ENCODE assay signal across 16 mouse cellular contexts in the genomic region with DNA sequence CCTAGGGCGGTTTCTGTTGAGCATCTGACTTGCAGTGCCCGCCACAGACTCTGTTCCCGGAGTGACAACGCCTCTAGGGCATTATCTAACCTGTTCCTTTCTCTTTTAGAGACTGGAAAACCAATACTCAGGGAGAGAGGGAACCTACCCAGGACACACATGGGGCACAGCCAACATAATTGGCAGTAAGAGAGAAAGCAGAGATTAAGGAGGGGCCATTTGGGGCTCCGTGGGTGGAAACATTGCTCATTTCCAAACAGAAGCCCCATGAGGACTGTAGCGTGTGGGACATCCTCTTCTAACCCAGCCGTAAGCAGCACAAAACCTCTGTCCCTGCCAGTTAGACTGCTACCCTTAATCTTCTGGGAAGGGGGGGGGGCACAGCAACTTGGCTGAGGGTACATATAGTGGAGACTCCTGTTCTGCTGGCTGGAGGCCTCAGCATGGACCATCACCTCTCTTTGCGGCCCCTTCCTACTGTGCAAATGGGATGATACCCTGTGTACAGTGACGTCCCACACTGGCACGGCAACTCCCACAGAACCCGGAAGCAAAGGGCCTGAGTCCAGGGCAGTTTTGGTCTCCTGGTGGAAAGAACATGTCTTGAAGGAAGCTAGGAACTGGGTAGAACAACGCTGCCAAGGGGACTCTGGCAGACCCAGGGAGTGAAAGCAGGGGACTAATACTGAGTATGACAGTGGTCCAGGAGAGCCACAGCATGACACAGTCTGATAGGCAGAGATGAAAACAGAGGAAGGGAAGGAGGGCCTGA. TPM values are rescaled to one million over a fixed set of nuclear protein-coding genes. Genes with fewer than 3 reads are reported as not detected.
A peak's percentile ranks its signal among the peaks of the same experiment; 100 is the strongest.
DNase-seq lines count a peak whose midpoint lies in the region; TF ChIP-seq lines count a peak whose summit lies in the region.
"Had no signal": no experiment of that assay in that cellular context is flagged by ENCODE, and none has a peak within 500 bp of the region (broad histone marks: within the 10 kb centered on the region; RNA-seq: fewer than 3 reads in every experiment).

No protein-coding gene starts in this region.

- H3K27ac ChIP-seq in heart, adult 2 months, result peak overlapping the region; percentile 36
- H3K27ac ChIP-seq: forebrain, embryonic 10.5 days; left cerebral cortex, adult 2 months; limb, embryonic 13.5 days; liver, embryonic 15.5 days; neural tube, embryonic 12.5 days had no signal

- no peaks in the 10 kb centered on the region for H3K79me2 ChIP-seq in heart, adult 2 months (replicated peaks; ENCODE audit: control insufficient read depth, insufficient read depth, low read length)

- H3K9ac ChIP-seq in heart, adult 2 months (ENCODE audit: low read depth, low read length), result no peak overlapping the region
- H3K9ac ChIP-seq: limb, embryonic 13.5 days; liver, embryonic 15.5 days; neural tube, embryonic 12.5 days had no signal

- WGBS in heart, adult 2 months, result 67% methylated on average over 12 of the region's 12 CpGs

- no peak overlapping the region for H3K4me3 ChIP-seq in heart, adult 2 months
- H3K4me3 ChIP-seq: forebrain, embryonic 10.5 days; left cerebral cortex, adult 2 months; limb, embryonic 13.5 days; liver, embryonic 15.5 days; neural tube, embryonic 12.5 days had no signal

- H3K27me3 ChIP-seq in heart, adult 2 months (ENCODE audit: control insufficient read depth, insufficient read depth, low read length), result no peaks in the 10 kb centered on the region
- H3K27me3 ChIP-seq: limb, embryonic 13.5 days; liver, embryonic 15.5 days; neural tube, embryonic 12.5 days had no signal

- intact Hi-C loops in heart, adult 2 months (cut with DNase I), result loop anchor here (5.0 kb wide), 1 partner anchor 53 kb away; no protein-coding TSS in a partner anchor
- intact Hi-C loops in heart, postnatal 25 days (cut with DNase I), result loop anchor here (5.0 kb wide), 1 partner anchor 58 kb away; a partner anchor contains a TSS

- TF ChIP-seq CTCF in heart, adult 2 months (IDR thresholded peaks at IDR 0.05), result no peak

- peak; percentile 54 for DNase-seq in cerebellum, adult 9-10 months
- no peak for DNase-seq in cerebellum, postnatal 14 days
- peak in 1 of 2 experiments; percentile 49 for DNase-seq in heart, adult 2 months
- DNase-seq in heart, postnatal 4 days, result no peak
- peak; percentile 38 to 56 for DNase-seq in cerebellum, postnatal 10 days
- peak; percentile 39 for DNase-seq in heart, postnatal 25 days (ENCODE audit: low spot score)
- DNase-seq in right cerebral cortex, postnatal 14 days, result no peak
- DNase-seq: lung, postnatal 10 days; right cerebral cortex, postnatal 25 days; thymus, adult 18-20 months had no signal

- TF ChIP-seq EP300 in heart, adult 2 months (IDR thresholded peaks at IDR 0.05; ENCODE audit: insufficient read depth, low read depth, low read length), result no peak

- H3K4me1 ChIP-seq in heart, adult 2 months (ENCODE audit: control insufficient read depth, insufficient read depth, low read length), result peaks cover 12% of the 10 kb centered on the region
- H3K4me1 ChIP-seq: liver, embryonic 15.5 days; neural tube, embryonic 12.5 days had no signal

- no peak for TF ChIP-seq POLR2A in heart, adult 2 months (IDR thresholded peaks at IDR 0.05; ENCODE audit: insufficient read depth, low read depth, low read length)

- no peaks in the 10 kb centered on the region for H3K36me3 ChIP-seq in heart, adult 2 months (ENCODE audit: control insufficient read depth, insufficient read depth, low read length)
- H3K36me3 ChIP-seq: forebrain, embryonic 10.5 days; limb, embryonic 13.5 days; liver, embryonic 15.5 days; neural tube, embryonic 12.5 days had no signal

RNA-seq across cellular contexts. Expression of a gene that starts 59.0 kb away (rescaled TPM):
- 10 to 100 TPM; 45.3 to 46.2 TPM for total RNA-seq in heart, adult 2 months (2021)
- polyA plus RNA-seq in heart, adult 2 months (2012; rRNA removed), result 91.4 and 128 TPM in 2 replicates
- 100 to 1,000 TPM; 108 to 126 TPM for total RNA-seq in heart, postnatal 4 days (2021)
- total RNA-seq in heart, postnatal 25 days (2021), result 10 to 100 TPM; 47.9 to 78.9 TPM
- polyA plus RNA-seq: G1E had no signal

Comparison
In these comparisons a context has a peak if more than half of its experiments do, and no peak if none do; other contexts are left out.
1. DNase-seq: peak in cerebellum, adult 9-10 months (single experiment), cerebellum, postnatal 10 days (2 of 2) and heart, postnatal 25 days (single experiment); none in cerebellum, postnatal 14 days (0 of 2), heart, postnatal 4 days (single experiment) and right cerebral cortex, postnatal 14 days (single experiment).